Mouse (Mus musculus): ENCODE data around the gene Senp8. TPM values are rescaled to one million over a fixed set of nuclear protein-coding genes. Genes with fewer than 3 reads are reported as not detected.
"Not testable (repeated sequence)": the region's sequence is repeated elsewhere in the genome, so short reads cannot be mapped to it uniquely, and the experiment has no call there.

Senp8 gene
- polyA plus RNA-seq (2015; fragmentation: Nextera tagmentation; extraction: Ambion mirVana), result 9.2 and 9.9 TPM in 2 replicates

DNA sequence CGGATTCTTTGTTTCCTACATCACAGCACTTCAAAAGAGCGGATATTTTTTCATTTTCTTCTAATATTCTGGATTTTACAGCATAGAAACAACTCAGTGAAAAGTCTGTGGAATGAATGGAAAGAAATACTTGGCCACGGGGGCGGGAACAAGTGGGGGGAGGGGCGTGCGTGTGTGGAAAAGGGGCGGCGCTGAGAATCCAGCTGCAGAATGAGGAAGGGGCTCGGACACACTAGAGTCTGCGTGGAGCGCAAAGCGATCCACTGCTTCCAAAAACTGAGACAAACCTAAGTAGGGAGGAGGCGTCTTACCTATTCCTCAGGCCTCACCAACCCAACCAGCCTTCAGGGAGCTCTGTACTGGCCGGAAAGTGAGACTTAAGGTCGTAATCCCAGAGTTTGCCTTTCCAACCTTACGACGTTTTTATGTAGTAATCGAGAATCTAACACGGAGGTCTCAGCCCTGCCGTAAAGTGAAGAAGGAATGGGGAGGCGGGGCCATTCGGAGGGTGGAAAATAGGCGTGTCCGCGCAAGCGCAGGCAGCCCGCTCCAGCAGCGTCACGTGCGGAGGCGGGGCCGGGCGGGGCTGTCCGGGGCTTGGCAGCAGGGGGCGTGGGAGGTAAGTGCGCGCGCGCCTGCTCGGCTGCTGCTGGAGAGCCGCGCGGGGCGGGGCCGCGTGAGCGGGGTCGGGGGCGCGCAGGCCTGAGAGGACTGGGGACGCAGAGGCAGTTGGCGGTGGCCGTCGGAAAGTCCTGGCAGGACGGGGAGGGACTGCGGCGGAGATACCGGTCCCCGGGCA is at the start of gene Senp8, which contains the start of gene Myo9a:
Gene Senp8, minus strand, starts transcription at position 444 of the 799 bp plus-strand sequence.
Gene Myo9a, plus strand, starts transcription at position 630 of the 799 bp plus-strand sequence.
- under 1% methylated on average over 59 of the region's 59 CpGs for WGBS
- ATAC-seq (ENCODE audit: insufficient number of reproducible peaks, low FRiP score, low TSS enrichment, low read depth), result peak; percentile 96

DNA sequence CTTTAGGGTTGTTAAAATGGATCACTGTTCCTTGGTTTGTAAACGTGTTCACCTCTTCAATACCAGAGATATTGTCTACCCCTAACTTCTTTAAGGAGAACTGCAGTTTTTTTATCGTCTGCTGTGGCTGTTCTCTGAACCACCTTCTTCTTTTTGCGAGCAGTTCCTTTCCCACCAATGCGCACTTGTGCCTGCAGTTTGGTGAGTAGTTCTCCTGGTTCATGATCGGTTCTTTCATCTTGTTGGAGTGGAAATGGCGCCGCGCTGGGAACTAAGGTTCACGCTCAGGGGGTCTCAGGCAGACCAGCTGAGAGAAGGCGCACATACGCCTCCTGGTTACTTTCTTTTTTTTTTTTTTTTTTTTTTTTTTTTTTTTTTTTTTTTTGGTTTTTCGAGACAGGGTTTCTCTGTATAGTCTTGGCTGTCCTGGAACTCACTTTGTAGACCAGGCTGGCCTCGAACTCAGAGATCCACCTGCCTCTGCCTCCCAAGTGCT is 16.5 kb upstream of the Senp8 start:
- WGBS, result 83% methylated on average over 12 of the region's 13 CpGs
- H3K9ac ChIP-seq, result not testable (repeated sequence)

More for the DNA sequence above, at the start of gene Senp8, which contains the start of gene Myo9a:
- Histone ChIP-seq H3K9me3 (no peaks in the 10 kb centered on the region), H3K27ac (peak within 1 kb of the TSS; percentile 96), H3K36me3 (no peaks in the 10 kb centered on the region), H3K4me3 (peak within 1 kb of the TSS; percentile 77), H3K27me3 (no peaks in the 10 kb centered on the region), H3K4me1 (peaks cover 11% of the 10 kb centered on the region; the same call in 1 of the 2 replicates), H3K9ac (peak within 1 kb of the TSS; percentile 66), H3K4me2 (peak within 1 kb of the TSS; percentile 58)

DNA sequence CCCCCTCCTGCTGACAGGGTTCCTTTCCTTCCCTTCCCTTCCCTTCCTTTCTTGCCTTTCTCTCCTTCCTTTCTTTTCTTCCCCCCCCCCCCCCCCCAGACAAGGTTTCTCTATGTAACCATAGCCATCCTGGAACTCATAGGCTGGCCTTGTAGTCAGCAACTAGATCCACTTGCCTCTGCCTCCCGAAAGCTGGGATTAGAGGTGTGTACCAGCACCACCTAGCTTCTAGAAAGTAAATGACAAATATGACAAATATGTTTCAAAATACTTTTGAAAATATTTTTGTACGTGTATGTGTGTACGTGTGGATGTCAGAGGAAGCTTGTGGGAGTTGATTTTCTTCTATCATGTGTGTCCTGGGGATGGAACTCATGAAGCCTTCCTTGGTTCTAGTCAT is 10.0 kb upstream of the Senp8 start:
- WGBS, result 61% methylated on average over 3 of the region's 3 CpGs
- no peaks in the 10 kb centered on the region for H3K4me1 ChIP-seq
- ATAC-seq (ENCODE audit: insufficient number of reproducible peaks, low FRiP score, low TSS enrichment, low read depth), result no peak
- H3K36me3 ChIP-seq, result no peaks in the 10 kb centered on the region
- H3K4me2 ChIP-seq, result no peak overlapping the region
- no peak overlapping the region for H3K9ac ChIP-seq
- H3K27me3 ChIP-seq, result no peaks in the 10 kb centered on the region
- no peak overlapping the region for H3K27ac ChIP-seq
- H3K9me3 ChIP-seq, result no peaks in the 10 kb centered on the region
- H3K4me3 ChIP-seq, result no peak overlapping the region

More for the DNA sequence above, 16.5 kb upstream of the Senp8 start:
- not testable (repeated sequence) for H3K36me3 ChIP-seq; H3K9me3 ChIP-seq; H3K27ac ChIP-seq; H3K4me1 ChIP-seq; H3K27me3 ChIP-seq; H3K4me3 ChIP-seq; H3K4me2 ChIP-seq; ATAC-seq (ENCODE audit: insufficient number of reproducible peaks, low FRiP score, low TSS enrichment, low read depth)

GRCm38 (mm10) chr9:59757016-59757415 is 6.5 kb upstream of the Senp8 start:
- H3K9ac ChIP-seq; H3K27me3 ChIP-seq; H3K27ac ChIP-seq; H3K4me2 ChIP-seq; H3K9me3 ChIP-seq; H3K4me3 ChIP-seq; H3K36me3 ChIP-seq; H3K4me1 ChIP-seq; ATAC-seq (ENCODE audit: insufficient number of reproducible peaks, low FRiP score, low TSS enrichment, low read depth): not testable (repeated sequence)
- 98% methylated on average over 3 of the region's 3 CpGs for WGBS

DNA sequence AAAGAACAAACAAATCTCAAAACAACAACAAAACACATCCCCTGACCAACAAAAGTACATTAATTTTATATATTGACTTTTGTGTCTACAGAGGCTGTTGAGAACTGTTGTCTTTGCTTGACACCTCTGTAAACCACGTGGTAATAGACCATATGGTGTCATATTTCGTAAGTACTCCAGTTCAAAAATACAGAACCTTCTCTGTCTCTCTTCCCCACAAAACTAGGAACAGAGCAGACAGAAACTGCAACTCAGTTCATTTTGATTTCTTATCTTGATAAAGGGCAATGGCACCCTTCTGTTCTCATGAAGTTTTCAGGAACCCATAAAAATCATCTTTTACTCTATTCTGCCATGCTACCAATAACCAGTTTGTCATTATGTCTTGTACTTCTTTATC is 4.7 kb upstream of the Senp8 start:
- no peaks in the 10 kb centered on the region for H3K27me3 ChIP-seq
- no peaks in the 10 kb centered on the region for H3K36me3 ChIP-seq
- no peak for ATAC-seq (ENCODE audit: insufficient number of reproducible peaks, low FRiP score, low TSS enrichment, low read depth)
- no peak overlapping the region for H3K4me2 ChIP-seq
- H3K4me1 ChIP-seq, result 0 out of 2 replicates have a peak, but pooled peaks cover 2% of the 10 kb centered on the region
- no peak overlapping the region for H3K9ac ChIP-seq
- no peaks in the 10 kb centered on the region for H3K9me3 ChIP-seq
- H3K27ac ChIP-seq, result no peak overlapping the region
- 48% methylated on average over 2 of the region's 2 CpGs for WGBS
- no peak overlapping the region for H3K4me3 ChIP-seq

DNA sequence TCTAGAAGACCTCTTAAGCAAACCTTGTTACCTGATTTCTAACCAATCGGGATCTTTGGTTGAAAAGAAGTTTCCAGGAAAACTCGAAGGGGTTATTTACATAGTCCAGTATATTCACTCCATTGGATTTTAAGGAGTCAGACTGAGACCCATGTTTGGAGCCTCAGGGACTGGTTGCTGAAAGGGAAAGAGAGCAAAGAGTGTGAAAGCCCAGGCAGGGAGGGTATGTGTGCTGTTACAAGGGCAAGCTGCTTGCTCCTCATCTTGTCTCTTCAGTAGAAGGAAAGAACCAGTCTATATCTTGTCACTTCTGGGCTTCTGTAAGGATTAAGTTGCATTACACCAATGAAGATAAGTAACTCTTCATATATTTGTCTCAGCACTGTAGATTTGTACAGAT is 1.5 kb upstream of the Senp8 start:
- H3K27me3 ChIP-seq, result no peaks in the 10 kb centered on the region
- H3K36me3 ChIP-seq, result no peaks in the 10 kb centered on the region
- H3K9ac ChIP-seq, result peak overlapping the region; percentile 66; the same call in 1 of the 2 replicates
- H3K4me3 ChIP-seq, result peak overlapping the region; percentile 77
- WGBS, result 2% methylated on average over 2 of the region's 2 CpGs
- H3K27ac ChIP-seq, result no peak overlapping the region
- peaks cover 11% of the 10 kb centered on the region; the same call in 1 of the 2 replicates for H3K4me1 ChIP-seq
- H3K9me3 ChIP-seq, result no peaks in the 10 kb centered on the region
- ATAC-seq (ENCODE audit: insufficient number of reproducible peaks, low FRiP score, low TSS enrichment, low read depth), result no peak
- H3K4me2 ChIP-seq, result peak overlapping the region; percentile 58

- H3K9me3 ChIP-seq, result no peaks in the 10 kb centered on the region
- H3K27me3 ChIP-seq, result no peaks in the 10 kb centered on the region
- WGBS, result under 1% methylated on average over 41 of the region's 49 CpGs
- H3K36me3 ChIP-seq, result no peaks in the 10 kb centered on the region
- peaks cover 11% of the 10 kb centered on the region; the same call in 1 of the 2 replicates for H3K4me1 ChIP-seq
- peak overlapping the region; percentile 66 for H3K9ac ChIP-seq
- H3K27ac ChIP-seq, result peak overlapping the region; percentile 96
- ATAC-seq (ENCODE audit: insufficient number of reproducible peaks, low FRiP score, low TSS enrichment, low read depth), result peak; percentile 94
- H3K4me2 ChIP-seq, result peak overlapping the region; percentile 58
- peak overlapping the region; percentile 77 for H3K4me3 ChIP-seq
These were observed 614 bp upstream of the Senp8 start for GRCm38 (mm10) chr9:59751066-59751581.

GRCm38 (mm10) chr9:59749581-59750265 is 787 bp downstream of the Senp8 start:
- Histone ChIP-seq H3K9me3 (no peaks in the 10 kb centered on the region), H3K27me3 (no peaks in the 10 kb centered on the region), H3K9ac (peak overlapping the region; percentile 26; the same call in 1 of the 2 replicates), H3K4me3 (peak overlapping the region; percentile 77), H3K4me1 (peaks cover 11% of the 10 kb centered on the region; the same call in 1 of the 2 replicates), H3K36me3 (no peaks in the 10 kb centered on the region), H3K27ac (peak overlapping the region; percentile 96), H3K4me2 (peak overlapping the region; percentile 49)
- 24% methylated on average over 12 of the region's 12 CpGs for WGBS
- no peak for ATAC-seq (ENCODE audit: insufficient number of reproducible peaks, low FRiP score, low TSS enrichment, low read depth)

DNA sequence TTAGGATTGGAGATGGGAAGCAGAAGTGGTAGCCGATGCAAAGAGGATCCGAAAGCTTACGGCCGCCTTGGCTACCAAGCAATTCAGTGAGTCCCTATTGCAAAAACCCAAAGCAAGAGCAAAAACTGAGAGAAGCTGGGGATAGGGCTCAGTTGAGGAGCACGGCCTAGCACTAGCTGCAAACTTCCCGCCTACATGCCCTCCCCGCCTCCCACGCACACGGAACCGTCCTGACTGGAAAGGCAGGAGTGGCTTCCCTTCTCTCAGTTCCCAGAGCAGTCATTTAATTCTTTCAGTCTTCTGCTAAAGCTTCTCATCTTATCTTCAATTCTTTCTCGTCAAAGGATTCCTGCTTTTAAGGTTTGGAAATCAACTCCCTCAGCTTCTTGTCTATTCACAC is 1.5 kb downstream of the Senp8 start:
- H3K4me2 ChIP-seq, result no peak overlapping the region
- WGBS, result 82% methylated on average over 11 of the region's 11 CpGs
- no peak for ATAC-seq (ENCODE audit: insufficient number of reproducible peaks, low FRiP score, low TSS enrichment, low read depth)
- H3K4me3 ChIP-seq, result no peak overlapping the region
- H3K9me3 ChIP-seq, result no peaks in the 10 kb centered on the region
- H3K27ac ChIP-seq, result peak overlapping the region; percentile 33; the same call in 1 of the 2 replicates
- H3K9ac ChIP-seq, result no peak overlapping the region
- H3K4me1 ChIP-seq, result peaks cover 11% of the 10 kb centered on the region; the same call in 1 of the 2 replicates
- H3K27me3 ChIP-seq, result no peaks in the 10 kb centered on the region
- H3K36me3 ChIP-seq, result no peaks in the 10 kb centered on the region

DNA sequence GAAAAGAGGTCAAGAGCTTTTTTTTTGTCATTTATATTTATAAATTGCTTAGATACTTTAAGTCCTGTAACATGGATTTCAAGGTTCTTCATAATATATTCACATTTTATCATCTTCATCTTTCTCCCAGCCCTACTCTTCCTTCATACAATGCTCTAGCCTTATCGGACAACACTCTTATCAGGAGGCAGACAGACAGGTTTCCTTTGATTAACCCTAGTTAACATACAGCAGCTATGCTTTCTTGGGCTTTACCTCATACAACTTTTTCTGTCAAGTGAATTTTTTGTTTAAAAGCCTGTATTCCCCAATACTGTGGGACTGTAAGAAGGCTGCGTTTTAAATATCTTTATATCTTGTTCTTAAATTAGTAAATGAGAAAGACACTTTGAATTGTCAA is 2.1 kb downstream of the Senp8 start:
- Histone ChIP-seq H3K4me2 (no peak overlapping the region), H3K4me3 (no peak overlapping the region), H3K36me3 (no peaks in the 10 kb centered on the region), H3K9me3 (no peaks in the 10 kb centered on the region), H3K9ac (no peak overlapping the region), H3K27ac (no peak overlapping the region), H3K4me1 (peaks cover 11% of the 10 kb centered on the region; the same call in 1 of the 2 replicates), H3K27me3 (no peaks in the 10 kb centered on the region)
- ATAC-seq (ENCODE audit: insufficient number of reproducible peaks, low FRiP score, low TSS enrichment, low read depth), result no peak
- WGBS, result 90% methylated on average over 2 of the region's 2 CpGs

DNA sequence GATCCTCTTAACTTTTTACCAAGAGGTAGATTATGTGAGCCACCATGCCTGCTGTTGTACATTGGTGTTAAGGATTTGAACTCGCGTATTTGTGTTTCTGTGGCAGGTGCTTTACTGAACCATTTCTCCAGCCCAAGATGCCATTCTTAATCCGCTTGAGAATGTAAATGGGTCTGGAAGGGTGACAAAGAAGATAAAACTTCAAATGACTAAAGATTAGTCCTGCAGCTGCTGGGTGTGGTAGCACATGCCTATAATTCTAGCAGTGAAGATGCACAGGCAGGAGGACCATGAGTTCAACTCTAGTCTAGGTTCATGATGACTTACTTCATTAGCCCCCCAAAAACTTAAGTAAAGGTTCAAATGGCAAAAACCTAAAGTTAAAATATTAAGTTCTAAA is 6.6 kb downstream of the Senp8 start:
- H3K27me3 ChIP-seq, result no peaks in the 10 kb centered on the region
- H3K9me3 ChIP-seq, result no peaks in the 10 kb centered on the region
- H3K4me3 ChIP-seq, result no peak overlapping the region
- H3K27ac ChIP-seq, result no peak overlapping the region
- ATAC-seq (ENCODE audit: insufficient number of reproducible peaks, low FRiP score, low TSS enrichment, low read depth), result no peak
- WGBS, result 87% methylated on average over 3 of the region's 3 CpGs
- H3K4me2 ChIP-seq, result no peak overlapping the region
- no peak overlapping the region for H3K9ac ChIP-seq
- H3K4me1 ChIP-seq, result 0 out of 2 replicates have a peak, but pooled peaks cover 1% of the 10 kb centered on the region
- no peaks in the 10 kb centered on the region for H3K36me3 ChIP-seq

Data from limb, embryonic 15.5 days (tissue).